Mouse (Mus musculus): ENCODE measurements around the gene Pip5k1c. TPM values are rescaled to one million over a fixed set of nuclear protein-coding genes. Genes with fewer than 3 reads are reported as not detected.

Gene Pip5k1c
- polyA plus RNA-seq, 1 experiment from 2014 or later: 31.2 TPM

DNA sequence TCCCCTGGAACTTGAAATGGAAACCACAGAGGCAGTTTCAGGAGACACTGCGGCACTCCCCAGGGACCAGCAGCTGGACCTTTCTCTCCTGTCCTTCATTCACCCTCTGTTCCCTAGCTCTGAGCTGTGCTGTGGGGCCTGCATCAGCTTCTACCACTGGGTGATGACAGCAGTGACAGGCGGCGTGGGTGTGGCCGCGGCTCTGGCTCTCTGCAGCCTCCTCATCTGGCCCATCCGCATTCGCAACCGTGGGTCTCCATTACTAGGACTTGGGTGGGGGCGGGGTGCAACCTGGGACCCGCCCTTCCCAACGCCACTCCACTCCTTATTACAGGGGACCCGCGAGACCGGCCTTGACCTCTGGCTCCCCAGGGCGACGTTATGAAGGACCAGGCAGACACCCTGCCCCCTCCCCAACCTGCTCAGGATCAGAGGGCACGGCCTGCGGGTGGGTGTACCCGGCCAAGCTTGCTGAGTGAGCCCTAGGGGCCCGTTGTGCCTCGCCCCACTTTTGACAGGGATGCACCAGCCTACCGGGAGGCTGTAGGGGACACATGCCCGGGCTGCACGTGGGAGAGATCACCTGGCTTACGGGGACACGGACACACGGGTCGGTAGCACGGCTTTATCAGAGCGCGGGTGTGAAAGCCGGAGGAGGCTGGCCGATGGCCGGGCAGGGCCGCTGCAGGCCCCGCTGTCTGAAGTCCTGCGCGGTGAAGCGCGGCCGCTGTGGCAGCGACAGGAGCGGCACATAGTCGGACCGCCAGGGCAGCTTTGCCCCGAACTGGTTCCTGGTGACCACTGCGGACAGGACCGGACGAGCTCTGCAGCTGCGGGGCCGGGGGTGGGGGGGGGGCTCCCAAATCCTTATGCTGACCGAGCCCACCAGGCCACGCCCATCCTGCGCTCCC is 70.9 kb downstream of the Pip5k1c start:
- Histone ChIP-seq H3K9me3 (ENCODE audit: low read length) (no peaks in the 10 kb centered on the region), H3K9ac (replicated peaks; ENCODE audit: low read depth) (0 out of 2 replicates have a peak overlapping the region, but pooled peaks have one; percentile 12), H3K4me1 (ENCODE audit: insufficient read depth, low read depth, low read length) (peaks cover 17% of the 10 kb centered on the region), H3K27ac (ENCODE audit: low read length) (peak overlapping the region; percentile 44; the same call in 1 of the 2 replicates), H3K27me3 (replicated peaks; ENCODE audit: insufficient read depth, low read length) (no peaks in the 10 kb centered on the region), H3K4me2 (replicated peaks; ENCODE audit: low read depth, low read length) (peak overlapping the region; percentile 53), H3K4me3 (ENCODE audit: low read depth, low read length) (peak overlapping the region; percentile 17), H3K36me3 (ENCODE audit: insufficient read depth, low read length) (peaks cover 15% of the 10 kb centered on the region)
- ATAC-seq: no peak
- 15% methylated on average over 44 of the region's 54 CpGs for WGBS
- DNase-seq (ENCODE audit: low spot score): no peak
- no peak for TF ChIP-seq CTCF (IDR thresholded peaks at IDR 0.05)
- no peak for TF ChIP-seq EP300 (IDR thresholded peaks at IDR 0.05)

DNA sequence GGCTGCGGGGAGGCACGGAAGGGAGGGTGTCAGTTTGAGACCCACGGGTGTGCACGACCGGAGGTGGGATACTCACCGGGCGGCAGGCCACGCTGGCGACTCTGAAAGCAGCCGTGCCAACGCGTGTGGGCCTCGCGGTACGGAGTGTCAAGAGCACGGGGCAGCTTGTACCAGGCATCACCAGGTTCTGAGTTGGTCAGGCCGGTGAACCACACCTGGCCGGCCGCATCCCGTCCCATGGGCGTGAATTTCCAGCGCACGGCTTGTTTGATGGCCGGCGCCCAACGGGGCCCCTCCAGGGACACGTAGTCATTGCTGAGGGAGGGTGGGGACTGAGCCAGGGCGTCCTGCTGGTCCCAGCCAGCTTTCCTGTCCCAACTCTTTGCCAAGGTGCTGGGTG is 71.9 kb downstream of the Pip5k1c start:
- TF ChIP-seq EP300 (IDR thresholded peaks at IDR 0.05): no peak
- TF ChIP-seq CTCF (IDR thresholded peaks at IDR 0.05): no peak
- DNase-seq (ENCODE audit: low spot score) (no peak), ATAC-seq (no peak)
- Histone ChIP-seq H3K9me3 (ENCODE audit: low read length) (no peaks in the 10 kb centered on the region), H3K27ac (ENCODE audit: low read length) (no peak overlapping the region), H3K4me2 (replicated peaks; ENCODE audit: low read depth, low read length) (peak overlapping the region; percentile 53), H3K4me3 (ENCODE audit: low read depth, low read length) (peak overlapping the region; percentile 17; the same call in 1 of the 2 replicates), H3K27me3 (replicated peaks; ENCODE audit: insufficient read depth, low read length) (no peaks in the 10 kb centered on the region), H3K9ac (replicated peaks; ENCODE audit: low read depth) (no peak overlapping the region), H3K4me1 (ENCODE audit: insufficient read depth, low read depth, low read length) (peaks cover 17% of the 10 kb centered on the region), H3K36me3 (ENCODE audit: insufficient read depth, low read length) (peaks cover 25% of the 10 kb centered on the region)
- WGBS: 14% methylated on average over 28 of the region's 28 CpGs

DNA sequence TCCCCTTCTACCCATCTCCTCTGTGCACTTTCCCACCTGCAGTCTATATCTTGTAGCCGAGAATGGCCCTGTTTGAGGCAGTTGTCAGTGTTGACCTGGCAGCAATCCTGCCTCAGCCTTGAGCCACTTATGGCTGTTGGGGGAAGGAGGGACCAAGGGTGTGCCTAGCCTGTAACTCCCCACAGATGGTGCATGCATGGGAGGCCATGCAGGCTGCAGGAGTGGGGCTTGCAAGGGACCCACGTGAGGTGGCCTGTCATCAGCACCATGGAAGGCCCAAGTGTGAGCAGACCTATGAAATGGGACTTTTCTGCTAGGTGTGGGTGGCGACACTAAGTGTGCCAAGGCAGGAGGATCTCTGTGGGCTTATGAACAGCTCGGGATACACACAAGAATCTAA is 72.3 kb downstream of the Pip5k1c start:
- Histone ChIP-seq H3K9ac (replicated peaks; ENCODE audit: low read depth) (no peak overlapping the region), H3K36me3 (ENCODE audit: insufficient read depth, low read length) (peaks cover 28% of the 10 kb centered on the region), H3K27me3 (replicated peaks; ENCODE audit: insufficient read depth, low read length) (no peaks in the 10 kb centered on the region), H3K4me1 (ENCODE audit: insufficient read depth, low read depth, low read length) (peaks cover 17% of the 10 kb centered on the region), H3K4me2 (replicated peaks; ENCODE audit: low read depth, low read length) (no peak overlapping the region; the same call in 1 of the 2 replicates), H3K27ac (ENCODE audit: low read length) (no peak overlapping the region), H3K9me3 (ENCODE audit: low read length) (no peaks in the 10 kb centered on the region), H3K4me3 (ENCODE audit: low read depth, low read length) (no peak overlapping the region)
- no peak for DNase-seq (ENCODE audit: low spot score)
- TF ChIP-seq EP300 (IDR thresholded peaks at IDR 0.05): no peak
- TF ChIP-seq CTCF (IDR thresholded peaks at IDR 0.05): no peak
- no peak for ATAC-seq
- 32% methylated on average over 4 of the region's 4 CpGs for WGBS

DNA sequence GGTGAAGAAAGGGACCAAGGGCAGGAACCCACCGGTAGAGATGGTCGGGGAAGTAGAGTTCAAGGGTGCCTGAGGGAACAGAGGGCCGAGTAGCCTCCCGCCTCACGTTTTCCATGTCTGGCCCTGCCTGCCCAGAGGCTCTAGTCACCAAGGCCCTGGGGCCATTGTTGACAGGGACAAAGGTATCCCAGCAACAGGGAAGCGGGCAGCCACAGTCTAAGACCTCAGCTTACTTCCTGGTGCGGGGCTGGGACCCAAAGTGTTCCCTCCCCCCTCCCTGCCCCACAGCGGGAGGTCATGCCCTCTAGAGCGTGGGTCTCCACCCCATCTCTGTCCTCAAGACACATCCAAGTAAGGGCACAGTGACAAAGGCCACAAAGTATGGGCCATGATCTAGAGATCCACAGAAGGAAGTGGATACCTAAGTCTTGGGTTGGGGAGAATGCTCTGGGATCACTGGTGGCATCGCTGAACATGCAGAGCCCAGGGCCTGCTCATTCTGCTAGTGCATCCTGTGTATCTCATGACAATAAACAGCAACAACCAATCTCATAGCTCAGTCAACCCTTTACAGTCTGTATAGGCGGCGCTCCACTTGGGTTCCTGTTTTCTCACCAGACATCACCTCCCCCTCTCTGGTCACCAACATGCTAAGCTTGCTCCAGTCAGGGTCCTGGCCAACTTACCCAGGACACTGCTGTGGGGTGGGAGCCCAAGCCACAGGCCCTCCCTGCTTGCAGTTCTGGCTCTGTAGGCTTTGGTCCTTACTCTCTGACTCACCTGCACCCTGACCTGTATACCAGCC is 73.1 kb downstream of the Pip5k1c start, which contains the start of gene 4930404N11Rik:
TSS of gene 4930404N11Rik (minus strand) at position 145 of the 805 bp plus-strand sequence.
- H3K4me2 ChIP-seq (replicated peaks; ENCODE audit: low read depth, low read length): peak within 1 kb of the TSS; percentile 53
- H3K4me1 ChIP-seq (ENCODE audit: insufficient read depth, low read depth, low read length): peaks cover 17% of the 10 kb centered on the region
- WGBS: 25% methylated on average over 12 of the region's 12 CpGs
- no peaks in the 10 kb centered on the region for H3K9me3 ChIP-seq (ENCODE audit: low read length)
- no peak within 1 kb of the TSS for H3K27ac ChIP-seq (ENCODE audit: low read length)
- ATAC-seq: peak; percentile 16; the same call in 1 of the 2 replicates
- peaks cover 32% of the 10 kb centered on the region for H3K36me3 ChIP-seq (ENCODE audit: insufficient read depth, low read length)
- no peak within 1 kb of the TSS for H3K9ac ChIP-seq (replicated peaks; ENCODE audit: low read depth)
- TF ChIP-seq EP300 (IDR thresholded peaks at IDR 0.05) (no peak), CTCF (IDR thresholded peaks at IDR 0.05) (no peak)
- H3K4me3 ChIP-seq (ENCODE audit: low read depth, low read length): 0 out of 2 replicates have a peak within 1 kb of the TSS, but pooled peaks have one; percentile 17
- peak; percentile 52 for DNase-seq (ENCODE audit: low spot score)
- no peaks in the 10 kb centered on the region for H3K27me3 ChIP-seq (replicated peaks; ENCODE audit: insufficient read depth, low read length)

DNA sequence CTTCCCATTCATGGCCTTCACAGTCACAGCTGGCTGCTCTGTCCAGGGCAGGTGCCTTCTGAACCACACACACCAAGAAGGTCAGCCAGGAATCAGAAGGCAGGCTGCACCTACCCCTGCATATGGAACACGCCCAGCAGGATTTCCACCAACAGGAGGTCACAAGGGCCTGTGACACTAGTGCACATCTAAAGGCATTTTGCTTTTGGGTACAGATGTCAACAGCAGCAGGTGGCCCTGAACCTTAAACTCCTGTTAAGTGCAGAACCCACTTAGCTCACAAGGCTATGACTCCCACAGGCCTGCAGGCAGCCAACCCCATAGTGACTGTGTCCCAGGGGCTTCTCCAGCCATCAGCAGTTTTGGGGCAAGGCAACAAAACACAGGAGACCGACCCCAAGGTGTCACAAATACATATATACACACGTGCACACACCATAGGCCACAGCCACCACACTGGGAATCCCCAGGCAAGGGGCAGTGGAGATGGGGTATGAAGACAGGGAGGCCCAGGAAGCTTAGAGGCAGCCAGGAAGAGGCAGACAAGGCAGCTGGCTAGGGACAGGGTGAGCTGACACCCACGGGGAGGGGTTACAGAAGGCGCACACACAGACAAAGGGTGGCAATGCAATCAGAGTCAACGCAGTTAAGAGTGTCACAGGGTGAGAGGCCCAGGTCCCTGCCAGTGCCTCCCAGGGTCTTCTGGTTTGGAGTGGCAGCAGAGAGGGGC is 73.9 kb downstream of the Pip5k1c start:
- Histone ChIP-seq H3K27me3 (replicated peaks; ENCODE audit: insufficient read depth, low read length) (no peaks in the 10 kb centered on the region), H3K27ac (ENCODE audit: low read length) (no peak overlapping the region), H3K9me3 (ENCODE audit: low read length) (no peaks in the 10 kb centered on the region), H3K9ac (replicated peaks; ENCODE audit: low read depth) (no peak overlapping the region), H3K4me2 (replicated peaks; ENCODE audit: low read depth, low read length) (no peak overlapping the region), H3K36me3 (ENCODE audit: insufficient read depth, low read length) (peaks cover 37% of the 10 kb centered on the region), H3K4me3 (ENCODE audit: low read depth, low read length) (no peak overlapping the region), H3K4me1 (ENCODE audit: insufficient read depth, low read depth, low read length) (peaks cover 17% of the 10 kb centered on the region)
- ATAC-seq (no peak), DNase-seq (ENCODE audit: low spot score) (no peak)
- TF ChIP-seq EP300 (IDR thresholded peaks at IDR 0.05) (no peak), CTCF (IDR thresholded peaks at IDR 0.05) (no peak)
- WGBS: 68% methylated on average over 6 of the region's 6 CpGs
